ENCODE assay signal across 8 mouse cellular contexts in the genomic region with DNA sequence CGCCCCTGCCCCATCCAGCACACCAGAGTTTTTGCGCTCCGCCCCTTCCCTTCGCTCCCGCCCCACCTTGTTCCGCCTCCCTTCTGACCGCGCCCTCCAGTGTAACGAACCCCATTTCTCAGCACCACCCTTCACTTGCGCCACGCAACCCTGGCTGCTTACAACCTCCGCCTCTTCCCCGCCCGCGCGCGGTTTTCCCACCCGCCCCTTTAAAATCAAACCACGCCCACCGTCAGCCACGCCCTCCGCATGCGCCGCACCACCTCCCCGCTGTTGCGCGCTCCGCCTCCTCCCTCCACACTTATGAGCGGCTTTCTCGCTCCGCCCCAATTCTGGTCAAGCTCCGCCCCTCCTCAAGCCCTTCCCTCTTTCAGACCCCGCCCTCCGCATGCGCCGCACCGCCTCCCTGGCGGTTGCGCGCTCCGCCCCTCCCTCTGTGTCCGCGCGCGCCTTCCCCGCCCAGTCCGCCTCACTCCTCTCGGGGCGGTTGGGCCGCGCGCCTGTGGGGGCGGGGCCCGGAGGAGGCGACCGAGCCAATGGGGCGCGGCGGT. TPM values are rescaled to one million over a fixed set of nuclear protein-coding genes. Genes with fewer than 3 reads are reported as not detected.
DNase-seq lines count a peak whose midpoint lies in the region; ATAC-seq lines count a peak whose summit lies in the region.

A gene (plus strand): TSS at position 476 of the 551 bp plus-strand sequence.

- H3K4me1 ChIP-seq in hindbrain, embryonic 16.5 days (ENCODE audit: control insufficient read depth, insufficient read depth, low read depth, low read length), result peaks cover 6% of the 10 kb centered on the region; the same call in 1 of the 2 replicates

- peak within 1 kb of the TSS; percentile 71 for H3K27ac ChIP-seq in hindbrain, embryonic 16.5 days (ENCODE audit: low read depth, low read length)
- peak within 1 kb of the TSS; percentile 89 for H3K27ac ChIP-seq in macrophage

- no peaks in the 10 kb centered on the region for H3K9me3 ChIP-seq in hindbrain, embryonic 16.5 days (ENCODE audit: control insufficient read depth, low read length)

- peak within 1 kb of the TSS; percentile 86 for H3K9ac ChIP-seq in hindbrain, embryonic 16.5 days (ENCODE audit: low read depth, low read length)

- under 1% methylated on average over 54 of the region's 59 CpGs for WGBS in hindbrain, embryonic 16.5 days
- WGBS in macrophage (ENCODE audit: missing documents), result 2% methylated on average over 45 of the region's 59 CpGs

- H3K79me2 ChIP-seq in macrophage (ENCODE audit: inconsistent target), result peaks cover 40% of the 10 kb centered on the region

- peak within 1 kb of the TSS; percentile 59 for H3K4me2 ChIP-seq in hindbrain, embryonic 16.5 days (ENCODE audit: low read length)

- peak; percentile 97 for ATAC-seq in hindbrain, embryonic 16.5 days

- no peaks in the 10 kb centered on the region for H3K27me3 ChIP-seq in hindbrain, embryonic 16.5 days (replicated peaks; ENCODE audit: control insufficient read depth, insufficient read depth, low read length)

- H3K36me3 ChIP-seq in hindbrain, embryonic 16.5 days (ENCODE audit: control insufficient read depth, insufficient read depth, low read length), result no peaks in the 10 kb centered on the region
- no peaks in the 10 kb centered on the region for H3K36me3 ChIP-seq in macrophage (ENCODE audit: inconsistent target)

- peak; percentile 98 for DNase-seq in WW6 (ENCODE audit: low read depth, low spot score)
- DNase-seq in cerebellum, postnatal 4 days (ENCODE audit: low spot score in 2 of 2), result peak; percentile 95 to 98
- peak; percentile 99 for DNase-seq in gastrocnemius, adult 18-20 months (ENCODE audit: low spot score)
- peak; percentile 97 to 98 for DNase-seq in left cerebral cortex, adult 18-20 months (ENCODE audit: low spot score in 2 of 2)
- DNase-seq in right cerebral cortex, adult 18-20 months, result peak; percentile 98
- peak; percentile 97 for DNase-seq in urinary bladder, postnatal 10 days (ENCODE audit: low spot score)

- H3K4me3 ChIP-seq in hindbrain, embryonic 16.5 days (ENCODE audit: low read length), result peak within 1 kb of the TSS; percentile 89
- peak within 1 kb of the TSS; percentile 75 for H3K4me3 ChIP-seq in macrophage (ENCODE audit: inconsistent target)

RNA-seq across cellular contexts. Expression of the gene that starts here (rescaled TPM):
- 10 to 100 TPM; 21.5 to 21.9 TPM for total RNA-seq in gastrocnemius, adult 18-20 months (2021)
- polyA plus RNA-seq in hindbrain, embryonic 16.5 days (2015; fragmentation: Nextera tagmentation; extraction: Ambion mirVana), result 22.6 and 27.3 TPM in 2 replicates
- total RNA-seq in left cerebral cortex, adult 18-20 months (2021), result 10 to 100 TPM; 44.9 to 50.8 TPM
- 10 to 100 TPM in 16 of 26 experiments, 1 to 10 TPM in 10; 4.7 to 20.3 (median 10.9) TPM for total RNA-seq in macrophage (2018; cell fraction: chromatin; rRNA removed)
- total RNA-seq in macrophage (2018; cell fraction: cytosol; rRNA removed), result 10 to 100 TPM in 25 of 26 experiments, 1 to 10 TPM in 1; 8.8 to 21.0 (median 13.5) TPM
- total RNA-seq in macrophage (2018; cell fraction: nucleus; rRNA removed), result 10 to 100 TPM in 23 of 26 experiments, 1 to 10 TPM in 3; 7.2 to 31.5 (median 13.5) TPM
- 13.1 to 24.0 TPM (median 20.1 TPM) in 3 replicates for polyA plus RNA-seq in macrophage (2018)

Comparison
In these comparisons a context has a peak if more than half of its experiments do, and no peak if none do; other contexts are left out.
1. Peak in every context shown above with its lines: DNase-seq, ATAC-seq, H3K4me3 ChIP-seq and H3K27ac ChIP-seq.